Mouse (Mus musculus): ENCODE measurements at regions not wholly inside any gene's neighbourhood (a gene's known extent, or its start where the extent isn't known, plus 50 kb on each side); places are given as distances from the start of the nearest gene placed in this dataset.

- DNase-seq (ENCODE audit: low read depth, low spot score) = no peak
These were observed 53.0 kb downstream of the Gadd45g start for GRCm38 (mm10) chr13:51899319-51900042.

- DNase-seq (ENCODE audit: low read depth, low spot score) = no peak
These were observed 53.6 kb downstream of the Gadd45g start for GRCm38 (mm10) chr13:51900043-51900440.

GRCm38 (mm10) chr13:51902482-51903285, 56.2 kb downstream of the Gadd45g start:
- DNase-seq (ENCODE audit: low read depth, low spot score) = no peak

GRCm38 (mm10) chr13:51903324-51903939, 57.0 kb downstream of the Gadd45g start:
- DNase-seq (ENCODE audit: low read depth, low spot score) = no peak

- no peak for DNase-seq (ENCODE audit: low read depth, low spot score)
These were observed 58.8 kb downstream of the Gadd45g start for GRCm38 (mm10) chr13:51905270-51905669.

- no peak for DNase-seq (ENCODE audit: low read depth, low spot score)
These were observed 59.6 kb downstream of the Gadd45g start for GRCm38 (mm10) chr13:51906103-51906502.

GRCm38 (mm10) chr13:51908514-51908913, 62.0 kb downstream of the Gadd45g start:
- no peak for DNase-seq (ENCODE audit: low read depth, low spot score)

- no peak for DNase-seq (ENCODE audit: low read depth, low spot score)
These were observed 65.0 kb downstream of the Gadd45g start for GRCm38 (mm10) chr13:51911296-51911998.

- DNase-seq (ENCODE audit: low read depth, low spot score) = no peak
These were observed 66.0 kb downstream of the Gadd45g start for GRCm38 (mm10) chr13:51912477-51912876.

- DNase-seq (ENCODE audit: low read depth, low spot score) = no peak
These were observed 66.5 kb downstream of the Gadd45g start for GRCm38 (mm10) chr13:51912994-51913393.

- DNase-seq (ENCODE audit: low read depth, low spot score) = no peak
These were observed 70.3 kb downstream of the Gadd45g start for GRCm38 (mm10) chr13:51916666-51917240.

GRCm38 (mm10) chr13:51917658-51918057, 71.2 kb downstream of the Gadd45g start:
- no peak for DNase-seq (ENCODE audit: low read depth, low spot score)

GRCm38 (mm10) chr13:51918108-51918507, 71.6 kb downstream of the Gadd45g start:
- no peak for DNase-seq (ENCODE audit: low read depth, low spot score)

GRCm38 (mm10) chr13:51918781-51919170, 72.3 kb downstream of the Gadd45g start:
- no peak for DNase-seq (ENCODE audit: low read depth, low spot score)

- DNase-seq (ENCODE audit: low read depth, low spot score) = no peak
These were observed 72.8 kb downstream of the Gadd45g start for GRCm38 (mm10) chr13:51919171-51919793.

- no peak for DNase-seq (ENCODE audit: low read depth, low spot score)
These were observed 73.5 kb downstream of the Gadd45g start for GRCm38 (mm10) chr13:51919937-51920336.

- DNase-seq (ENCODE audit: low read depth, low spot score) = peak; percentile 71
These were observed 74.3 kb downstream of the Gadd45g start for GRCm38 (mm10) chr13:51920511-51921351.

- no peak for DNase-seq (ENCODE audit: low read depth, low spot score)
These were observed 75.1 kb downstream of the Gadd45g start for GRCm38 (mm10) chr13:51921550-51921949.

- DNase-seq (ENCODE audit: low read depth, low spot score) = no peak
These were observed 80.3 kb downstream of the Gadd45g start for GRCm38 (mm10) chr13:51926764-51927163.

- no peak for DNase-seq (ENCODE audit: low read depth, low spot score)
These were observed 83.3 kb downstream of the Gadd45g start for GRCm38 (mm10) chr13:51929730-51930129.

Measured in embryo, embryonic 11.5 days (tissue).